Mouse (Mus musculus): ENCODE results near the gene Dnaaf1. TPM values are rescaled to one million over a fixed set of nuclear protein-coding genes. Genes with fewer than 3 reads are reported as not detected.

Gene Dnaaf1
- total RNA-seq (2012; rRNA removed) (0.36 and 0.54 TPM in 2 replicates), polyA plus RNA-seq (2012; ENCODE audit: insufficient read depth in 1 of 2, insufficient read length in 2 of 2, low read depth in 1 of 2, low replicate concordance in 2 of 2, missing spikeins in 1 of 2) (under 1 TPM in 1 of 2 experiments, not detected in 1; 0.19 TPM)

DNA sequence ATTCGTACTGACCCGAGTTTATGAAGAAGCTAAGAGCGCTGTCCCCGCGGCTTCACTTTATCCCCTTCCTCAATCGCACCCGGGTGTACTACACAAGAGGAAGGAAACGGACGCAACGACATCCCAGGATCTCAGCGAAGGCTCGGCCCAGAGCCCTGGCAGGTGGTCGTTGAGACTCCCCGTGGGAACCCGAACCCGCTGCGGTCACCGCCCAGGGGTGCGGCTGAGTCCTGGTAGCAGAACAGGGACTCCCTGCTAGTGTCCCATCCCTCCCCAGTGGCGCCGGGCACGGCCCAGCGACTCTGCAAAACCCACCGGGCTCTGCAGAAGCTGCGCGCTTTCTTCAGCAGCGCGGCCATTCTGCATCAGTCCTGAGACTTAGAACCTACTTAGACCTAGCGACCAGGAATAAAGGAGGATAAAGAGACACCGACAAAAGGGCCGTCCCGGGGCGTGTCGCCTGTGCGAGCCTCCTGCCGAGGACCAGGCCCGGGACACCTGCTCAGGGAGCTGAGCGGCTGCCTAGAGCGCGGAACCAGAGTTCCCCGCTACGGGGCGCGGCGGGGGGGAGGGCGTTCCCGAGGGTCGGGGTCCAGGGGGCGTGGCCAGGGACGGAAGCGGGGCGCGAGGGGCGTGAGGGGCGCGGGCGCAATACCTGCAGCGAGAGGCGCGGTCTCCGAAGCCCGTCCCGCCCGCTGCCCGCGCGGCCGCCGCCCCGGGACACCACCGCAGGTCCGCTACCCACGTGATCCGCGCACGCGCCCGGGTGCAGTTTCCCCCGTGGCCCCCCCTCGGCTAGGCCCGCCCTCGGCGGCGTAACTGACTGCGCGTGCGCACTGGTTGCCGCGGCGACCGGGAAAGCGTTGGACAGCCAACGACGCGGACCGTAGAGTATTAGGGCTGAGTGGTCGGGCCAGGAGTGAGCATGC is at the start of gene Dnaaf1, which contains the start of gene Hsdl1:
Dnaaf1 (plus strand) TSS at position 799 of the 929 bp plus-strand sequence.
Hsdl1 (minus strand) TSS at position 747 of the 929 bp plus-strand sequence.
- Histone ChIP-seq H3K4me1 (ENCODE audit: control insufficient read depth in 1 of 2, insufficient read depth in 2 of 2, low read length in 2 of 2) (peaks cover 7 to 15% of the 10 kb centered on the region in 2 experiments), H3K27me3 (ENCODE audit: control insufficient read depth in 1 of 2, insufficient read depth in 2 of 2, low read length in 2 of 2) (no peaks in the 10 kb centered on the region), H3K9me3 (replicated peaks; ENCODE audit: insufficient read depth, low read length) (no peaks in the 10 kb centered on the region), H3K36me3 (ENCODE audit: control insufficient read depth in 1 of 2, insufficient read depth in 2 of 2, low read length in 2 of 2) (peaks cover 0 to 7% of the 10 kb centered on the region in 2 experiments; a peak in 2 of 4 replicates), H3K9ac (ENCODE audit: control insufficient read depth, low read depth, low read length, poor library complexity, severe bottlenecking) (peak within 1 kb of the TSS; percentile 86), H3K27ac (ENCODE audit: control insufficient read depth, low read depth, low read length) (peak within 1 kb of the TSS; percentile 66), H3K79me2 (ENCODE audit: control insufficient read depth, insufficient read depth, low read length, poor library complexity) (peaks cover 23% of the 10 kb centered on the region), H3K4me3 (ENCODE audit: control insufficient read depth in 1 of 2, insufficient read depth in 1 of 2, low read depth in 2 of 2, low read length in 2 of 2) (peak within 1 kb of the TSS; percentile 85 to 88)
- DNase-seq (ENCODE audit: low read depth, low spot score): peak; percentile 93
- TF ChIP-seq TCF12 (IDR thresholded peaks at IDR 0.05; ENCODE audit: low read depth, low read length): peak; percentile 30; the same call in 1 of the 2 replicates
- TF ChIP-seq POLR2A (IDR thresholded peaks at IDR 0.05; ENCODE audit: control insufficient read depth in 1 of 2, insufficient read depth in 1 of 2, low read depth in 1 of 2, low read length in 2 of 2, poor library complexity in 1 of 2): peak; percentile 61 to 88; a peak in 3 of 4 replicates
- TF ChIP-seq CTCF (IDR thresholded peaks at IDR 0.05 in 2 of 3, conservative IDR thresholded peaks at IDR 0.05 in 1 of 3; ENCODE audit: control insufficient read depth in 1 of 3, insufficient read depth in 1 of 3, low read depth in 2 of 3, low read length in 3 of 3, poor library complexity in 1 of 3, severe bottlenecking in 1 of 3): no peak
- no peak for TF ChIP-seq GABPA (IDR thresholded peaks at IDR 0.05; ENCODE audit: low read depth, low read length)
- peak; percentile 71; the same call in 1 of the 2 replicates for TF ChIP-seq ELF1 (IDR thresholded peaks at IDR 0.05; ENCODE audit: low read depth, low read length)
- TF ChIP-seq ZMIZ1 (IDR thresholded peaks at IDR 0.05; ENCODE audit: low read depth, low read length): peak; percentile 61; the same call in 1 of the 2 replicates
- no peak for TF ChIP-seq TAL1 (IDR thresholded peaks at IDR 0.05; ENCODE audit: low read length)
- TF ChIP-seq ZKSCAN1 (IDR thresholded peaks at IDR 0.05; ENCODE audit: low read depth, low read length): no peak
- TF ChIP-seq UBTF (IDR thresholded peaks at IDR 0.05; ENCODE audit: borderline replicate concordance, insufficient read depth, low read depth, low read length): no peak
- no peak for TF ChIP-seq SMC3 (IDR thresholded peaks at IDR 0.05; ENCODE audit: low read depth, low read length)
- TF ChIP-seq KAT2A (conservative IDR thresholded peaks at IDR 0.05; ENCODE audit: low read depth, low read length): no peak
- TF ChIP-seq MYB (IDR thresholded peaks at IDR 0.05; ENCODE audit: low read depth, low read length): no peak
- no peak for TF ChIP-seq GATA1 (IDR thresholded peaks at IDR 0.05; ENCODE audit: low read depth, low read length)
- TF ChIP-seq TBP (IDR thresholded peaks at IDR 0.05; ENCODE audit: low read depth, low read length): 0 out of 2 replicates have a peak, but pooled peaks have one; percentile 36
- TF ChIP-seq NELFE (IDR thresholded peaks at IDR 0.05; ENCODE audit: low read depth, low read length): peak; percentile 68
- TF ChIP-seq CHD2 (IDR thresholded peaks at IDR 0.05; ENCODE audit: low read length): no peak
- TF ChIP-seq ZNF384 (IDR thresholded peaks at IDR 0.05; ENCODE audit: low read depth, low read length): no peak
- peak; percentile 27; the same call in 1 of the 2 replicates for TF ChIP-seq MEF2A (IDR thresholded peaks at IDR 0.05; ENCODE audit: extremely low read depth, insufficient replicate concordance, low read depth, low read length, poor library complexity, severe bottlenecking)
- TF ChIP-seq MXI1 (IDR thresholded peaks at IDR 0.05; ENCODE audit: low read depth, low read length): peak; percentile 94
- TF ChIP-seq ZC3H11A (IDR thresholded peaks at IDR 0.05; ENCODE audit: low read depth, low read length): no peak
- peak; percentile 95 for TF ChIP-seq SIN3A (IDR thresholded peaks at IDR 0.05; ENCODE audit: low read length)
- peak; percentile 71; the same call in 1 of the 2 replicates for TF ChIP-seq MAZ (IDR thresholded peaks at IDR 0.05; ENCODE audit: low read depth, low read length)
- TF ChIP-seq USF2 (IDR thresholded peaks at IDR 0.05; ENCODE audit: borderline replicate concordance in 1 of 2, insufficient read depth in 1 of 2, low read depth in 1 of 2, low read length in 2 of 2): peak in 1 of 2 experiments; percentile 67; a peak in 2 of 4 replicates
- TF ChIP-seq NRF1 (IDR thresholded peaks at IDR 0.05; ENCODE audit: insufficient read depth, low read depth, low read length, poor library complexity, severe bottlenecking): peak; percentile 90
- TF ChIP-seq EP300 (IDR thresholded peaks at IDR 0.05; ENCODE audit: low read depth in 1 of 2, low read length in 2 of 2): no peak
- TF ChIP-seq MYC (IDR thresholded peaks at IDR 0.05; ENCODE audit: low read depth, low read length): peak; percentile 53; the same call in 1 of the 2 replicates
- no peak for TF ChIP-seq MAFK (IDR thresholded peaks at IDR 0.05; ENCODE audit: borderline replicate concordance, low read depth, low read length)
- TF ChIP-seq USF1 (IDR thresholded peaks at IDR 0.05; ENCODE audit: low read depth, low read length): peak; percentile 96
- peak; percentile 64; the same call in 1 of the 2 replicates for TF ChIP-seq HCFC1 (IDR thresholded peaks at IDR 0.05; ENCODE audit: low read depth, low read length)
- TF ChIP-seq POLR2AphosphoS5 (IDR thresholded peaks at IDR 0.05; ENCODE audit: borderline replicate concordance, low read depth, low read length): no peak
- TF ChIP-seq RAD21 (IDR thresholded peaks at IDR 0.05; ENCODE audit: low read depth, low read length): no peak
- TF ChIP-seq ETS1 (IDR thresholded peaks at IDR 0.05; ENCODE audit: low read depth, low read length): 0 out of 2 replicates have a peak, but pooled peaks have one; percentile 27
- no peak for TF ChIP-seq CHD1 (IDR thresholded peaks at IDR 0.05; ENCODE audit: low read depth, low read length)

Data from MEL (cell line).